In the genomic region with DNA sequence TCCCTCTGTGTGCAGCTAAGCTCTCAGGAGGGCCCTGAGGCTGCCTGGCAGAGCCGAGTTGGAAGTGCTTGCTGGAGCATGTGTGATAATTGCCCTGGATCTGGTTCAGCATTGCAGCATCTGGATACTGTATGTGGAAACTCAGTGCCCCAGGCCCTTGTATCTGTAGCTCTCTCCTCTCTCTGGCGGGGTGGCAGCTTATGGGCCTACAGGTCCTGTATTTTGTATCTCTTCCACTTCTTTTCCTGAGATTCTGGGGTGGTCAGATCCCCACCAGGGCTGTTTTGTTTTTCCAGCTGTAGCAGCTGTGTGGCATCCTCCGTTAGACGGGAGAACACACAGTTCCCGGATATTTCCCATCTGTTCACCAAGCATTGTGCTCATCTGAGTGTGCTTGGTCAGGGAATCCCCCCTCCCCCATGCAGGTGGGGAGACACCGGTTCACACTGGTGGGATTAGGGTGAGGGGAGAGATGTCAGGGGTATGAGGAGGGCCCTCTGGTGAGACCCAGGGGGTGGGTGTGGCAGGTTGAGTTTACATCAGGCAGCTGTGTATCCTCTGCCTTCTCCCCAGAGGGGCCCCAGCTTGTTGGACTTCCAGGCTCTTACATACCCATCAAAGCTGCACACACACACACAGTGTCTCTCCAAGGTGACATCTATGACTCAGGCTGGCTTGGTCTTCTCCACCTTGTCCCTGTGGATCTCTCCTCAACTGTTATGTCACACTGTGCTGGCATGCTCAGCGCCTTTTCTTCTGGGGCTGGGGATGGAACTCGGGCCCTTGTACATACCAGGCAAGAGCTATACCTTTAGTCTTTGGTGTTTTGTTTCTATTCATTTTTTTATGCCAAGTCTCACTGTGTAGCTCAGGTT, we compare ENCODE assay signal across 8 mouse cellular contexts. TPM values are rescaled to one million over a fixed set of nuclear protein-coding genes. Genes with fewer than 3 reads are reported as not detected.
A peak's percentile ranks its signal among the peaks of the same experiment; 100 is the strongest.
DNase-seq lines count a peak whose midpoint lies in the region; ATAC-seq and TF ChIP-seq lines count a peak whose summit lies in the region.

No protein-coding gene starts in this region.

- H3K4me1 ChIP-seq in testis, adult 2 months (ENCODE audit: control insufficient read depth, insufficient read depth, low read length): peaks cover 7% of the 10 kb centered on the region; the same call in 1 of the 2 replicates
- peaks cover 12% of the 10 kb centered on the region; the same call in 1 of the 2 replicates for H3K4me1 ChIP-seq in intestine, embryonic 16.5 days (ENCODE audit: control insufficient read depth, insufficient read depth, low read length)
- peaks cover 12% of the 10 kb centered on the region; the same call in 1 of the 2 replicates for H3K4me1 ChIP-seq in stomach, embryonic 15.5 days

- no peak overlapping the region for H3K4me2 ChIP-seq in intestine, embryonic 16.5 days (ENCODE audit: low read depth, low read length)
- no peak overlapping the region for H3K4me2 ChIP-seq in stomach, embryonic 15.5 days

- DNase-seq in testis, postnatal 10 days (ENCODE audit: low spot score): no peak
- peak; percentile 16 for DNase-seq in fibroblast of lung, adult 2 months (ENCODE audit: low read depth)
- DNase-seq in right cerebral cortex, postnatal 4 days: no peak
- no peak for DNase-seq in thymus, postnatal 14 days

- WGBS in intestine, embryonic 16.5 days: 50% methylated on average over 8 of the region's 8 CpGs
- WGBS in stomach, embryonic 15.5 days: 43% methylated on average over 8 of the region's 8 CpGs

- no peak for TF ChIP-seq POLR2A in testis, adult 2 months (IDR thresholded peaks at IDR 0.05; ENCODE audit: control insufficient read depth, low read depth, low read length)

- no peaks in the 10 kb centered on the region for H3K9me3 ChIP-seq in intestine, embryonic 16.5 days (ENCODE audit: control insufficient read depth, low read length)
- no peaks in the 10 kb centered on the region for H3K9me3 ChIP-seq in stomach, embryonic 15.5 days

- peak; percentile 50 for ATAC-seq in intestine, embryonic 16.5 days
- no peak for ATAC-seq in stomach, embryonic 15.5 days (ENCODE audit: insufficient read depth, low FRiP score, low read depth)
- ATAC-seq in megakaryocyte-erythroid progenitor cell, adult 5-6 weeks (replicated peaks; ENCODE audit: low FRiP score, low TSS enrichment, poor library complexity, severe bottlenecking): no peak

- H3K4me3 ChIP-seq in testis, adult 2 months (ENCODE audit: control insufficient read depth, low read depth, low read length): no peak overlapping the region
- H3K4me3 ChIP-seq in intestine, embryonic 16.5 days (ENCODE audit: low read length): no peak overlapping the region
- no peak overlapping the region for H3K4me3 ChIP-seq in stomach, embryonic 15.5 days (replicated peaks)

- no peak overlapping the region for H3K9ac ChIP-seq in intestine, embryonic 16.5 days (ENCODE audit: low read depth, low read length)
- H3K9ac ChIP-seq in stomach, embryonic 15.5 days: no peak overlapping the region

- no peaks in the 10 kb centered on the region for H3K27me3 ChIP-seq in testis, adult 2 months (ENCODE audit: control insufficient read depth, insufficient read depth, low read length)
- no peaks in the 10 kb centered on the region for H3K27me3 ChIP-seq in intestine, embryonic 16.5 days (replicated peaks; ENCODE audit: control insufficient read depth, insufficient read depth, low read length)
- H3K27me3 ChIP-seq in stomach, embryonic 15.5 days (replicated peaks): no peaks in the 10 kb centered on the region

- no peaks in the 10 kb centered on the region for H3K36me3 ChIP-seq in testis, adult 2 months (ENCODE audit: control insufficient read depth, insufficient read depth, low read length)
- H3K36me3 ChIP-seq in intestine, embryonic 16.5 days (ENCODE audit: control insufficient read depth, insufficient read depth, low read length): no peaks in the 10 kb centered on the region
- H3K36me3 ChIP-seq in stomach, embryonic 15.5 days: no peaks in the 10 kb centered on the region

- TF ChIP-seq CTCF in testis, adult 2 months (IDR thresholded peaks at IDR 0.05; ENCODE audit: control insufficient read depth, insufficient read depth, insufficient replicate concordance, low read depth, low read length): no peak

- H3K27ac ChIP-seq in testis, adult 2 months (ENCODE audit: control insufficient read depth, insufficient read depth, low read depth, low read length): peak overlapping the region; percentile 34
- H3K27ac ChIP-seq in intestine, embryonic 16.5 days (ENCODE audit: low read length): peak overlapping the region; percentile 26; the same call in 1 of the 2 replicates
- peak overlapping the region; percentile 67 for H3K27ac ChIP-seq in stomach, embryonic 15.5 days

RNA-seq across cellular contexts. Expression of gene Arhgef3, which starts 30.7 kb away (rescaled TPM):
- polyA plus RNA-seq in testis, adult 2 months (2012; rRNA removed): 6.5 and 7.7 TPM in 2 replicates
- polyA plus RNA-seq in intestine, embryonic 16.5 days (2015; fragmentation: Nextera tagmentation; extraction: Ambion mirVana): 12.0 and 13.0 TPM in 2 replicates
- 15.2 and 16.1 TPM in 2 replicates for polyA plus RNA-seq in stomach, embryonic 15.5 days (2015; fragmentation: Nextera tagmentation; extraction: Ambion mirVana)
- total RNA-seq in megakaryocyte-erythroid progenitor cell, adult 5-6 weeks (2014; fragmentation: Nextera tagmentation): 3.2 and 4.5 TPM in 2 replicates
- 4.4 and 6.7 TPM in 2 replicates for total RNA-seq in megakaryocyte-erythroid progenitor cell, adult 5-6 weeks (2017)
